Mouse (Mus musculus) limb, embryonic 10.5 days (tissue): ENCODE results near the gene Tmigd1. TPM values are rescaled to one million over a fixed set of nuclear protein-coding genes. Genes with fewer than 3 reads are reported as not detected.

ENCODE experiments used
- DNase-seq: peaks from one replicate; pipeline ENCODE4 v3.0.0-alpha.2; 2017; ENCODE audit warnings: low spot score
- H3K27ac ChIP-seq: fragments of 300-500 bp; sonication (generic); 2 replicates; pipeline ENCODE4 v1.5.1; 2016; ENCODE audit warnings: mild to moderate bottlenecking
- H3K27me3 ChIP-seq: fragments of 300-500 bp; sonication (generic); 2 replicates; pipeline ENCODE4 v1.6.1; 2016; ENCODE audit warnings: low read depth, mild to moderate bottlenecking; ENCODE audit not compliant: poor library complexity, severe bottlenecking
- H3K36me3 ChIP-seq: fragments of 300-500 bp; sonication (generic); 2 replicates; pipeline ENCODE4 v1.6.1; 2016; ENCODE audit warnings: mild to moderate bottlenecking, moderate library complexity
- H3K4me1 ChIP-seq: fragments of 300-500 bp; sonication (generic); 2 replicates; pipeline ENCODE4 v1.6.1; 2016
- H3K4me3 ChIP-seq: fragments of 300-500 bp; sonication (generic); 2 replicates; pipeline ENCODE4 v1.5.1; 2016; ENCODE audit warnings: mild to moderate bottlenecking, moderate library complexity
- H3K9me3 ChIP-seq: fragments of 300-500 bp; sonication (generic); replicated peaks from 2 replicates; pipeline ENCODE4 v1.6.1; 2016; ENCODE audit warnings: mild to moderate bottlenecking
- WGBS: fragments of 180-500 bp; shearing (Covaris S2); methylation state at CpG from one replicate; pipeline ENCODE4 v1.1.7; 2016; 5-methylcytosine and 5-hydroxymethylcytosine counted together
- polyA plus RNA-seq: library from polyadenylated mRNA; unstranded; fragments of >200 nt; fragmentation: Nextera tagmentation; extraction: Ambion mirVana; gene quantifications from 2 replicates; pipeline ENCODE4 v1.2.1, GENCODE M21; 2016

The Tmigd1 gene
- 0.10 and 0.14 TPM in 2 replicates for polyA plus RNA-seq

GRCm38 (mm10) chr11:76901579-76902361 is at the start of gene Tmigd1:
Gene Tmigd1, plus strand, starts transcription at chr11:76902159.
- no peak within 1 kb of the TSS for H3K4me3 ChIP-seq
- no peak within 1 kb of the TSS for H3K27ac ChIP-seq
- no peaks in the 10 kb centered on the region for H3K27me3 ChIP-seq
- peaks cover 8% of the 10 kb centered on the region for H3K4me1 ChIP-seq
- WGBS = 77% methylated on average over 7 of the region's 7 CpGs
- H3K9me3 ChIP-seq = no peaks in the 10 kb centered on the region
- no peak for DNase-seq
- no peaks in the 10 kb centered on the region for H3K36me3 ChIP-seq

GRCm38 (mm10) chr11:76854475-76855341 is 47.3 kb upstream of the Tmigd1 start:
- Histone ChIP-seq H3K4me3 (no peak overlapping the region), H3K36me3 (no peaks in the 10 kb centered on the region), H3K27me3 (no peaks in the 10 kb centered on the region), H3K4me1 (no peaks in the 10 kb centered on the region), H3K9me3 (no peaks in the 10 kb centered on the region), H3K27ac (no peak overlapping the region)
- no peak for DNase-seq
- WGBS = 81% methylated on average over 17 of the region's 17 CpGs

- no peaks in the 10 kb centered on the region for H3K27me3 ChIP-seq
- no peaks in the 10 kb centered on the region for H3K36me3 ChIP-seq
- no peak overlapping the region for H3K27ac ChIP-seq
- WGBS = 92% methylated on average over 2 of the region's 2 CpGs
- no peaks in the 10 kb centered on the region for H3K4me1 ChIP-seq
- no peak overlapping the region for H3K4me3 ChIP-seq
- H3K9me3 ChIP-seq = no peaks in the 10 kb centered on the region
- DNase-seq = no peak
These were observed 45.4 kb upstream of the Tmigd1 start for GRCm38 (mm10) chr11:76856601-76857000.

GRCm38 (mm10) chr11:76857111-76857510 is 44.8 kb upstream of the Tmigd1 start:
- Histone ChIP-seq H3K4me1 (no peaks in the 10 kb centered on the region), H3K4me3 (no peak overlapping the region), H3K27me3 (no peaks in the 10 kb centered on the region), H3K27ac (no peak overlapping the region), H3K9me3 (no peaks in the 10 kb centered on the region), H3K36me3 (no peaks in the 10 kb centered on the region)
- DNase-seq = no peak
- WGBS = 91% methylated on average over 7 of the region's 7 CpGs

GRCm38 (mm10) chr11:76858781-76859180 is 43.2 kb upstream of the Tmigd1 start:
- DNase-seq = no peak
- Histone ChIP-seq H3K9me3 (no peaks in the 10 kb centered on the region), H3K27me3 (no peaks in the 10 kb centered on the region), H3K36me3 (no peaks in the 10 kb centered on the region), H3K27ac (no peak overlapping the region), H3K4me1 (no peaks in the 10 kb centered on the region), H3K4me3 (no peak overlapping the region)
- 82% methylated on average over 5 of the region's 5 CpGs for WGBS

- Histone ChIP-seq H3K9me3 (no peaks in the 10 kb centered on the region), H3K27me3 (no peaks in the 10 kb centered on the region), H3K4me1 (no peaks in the 10 kb centered on the region), H3K27ac (no peak overlapping the region), H3K36me3 (no peaks in the 10 kb centered on the region), H3K4me3 (no peak overlapping the region)
- no peak for DNase-seq
- WGBS = 78% methylated on average over 5 of the region's 5 CpGs
These were observed 42.7 kb upstream of the Tmigd1 start for GRCm38 (mm10) chr11:76859261-76859660.

- Histone ChIP-seq H3K4me1 (no peaks in the 10 kb centered on the region), H3K36me3 (no peaks in the 10 kb centered on the region), H3K9me3 (no peaks in the 10 kb centered on the region), H3K27me3 (no peaks in the 10 kb centered on the region), H3K4me3 (no peak overlapping the region), H3K27ac (no peak overlapping the region)
- DNase-seq = no peak
- WGBS = 98% methylated on average over 3 of the region's 3 CpGs
These were observed 40.8 kb upstream of the Tmigd1 start for GRCm38 (mm10) chr11:76861185-76861584.

- no peaks in the 10 kb centered on the region for H3K36me3 ChIP-seq
- H3K4me1 ChIP-seq = no peaks in the 10 kb centered on the region
- no peak overlapping the region for H3K27ac ChIP-seq
- no peak overlapping the region for H3K4me3 ChIP-seq
- H3K27me3 ChIP-seq = no peaks in the 10 kb centered on the region
- H3K9me3 ChIP-seq = no peaks in the 10 kb centered on the region
- 74% methylated on average over 11 of the region's 11 CpGs for WGBS
- DNase-seq = no peak
These were observed 29.3 kb upstream of the Tmigd1 start for GRCm38 (mm10) chr11:76872556-76873234.

GRCm38 (mm10) chr11:76873865-76874264 is 28.1 kb upstream of the Tmigd1 start:
- no peaks in the 10 kb centered on the region for H3K4me1 ChIP-seq
- DNase-seq = no peak
- WGBS = 89% methylated on average over 5 of the region's 5 CpGs
- H3K9me3 ChIP-seq = no peaks in the 10 kb centered on the region
- no peak overlapping the region for H3K4me3 ChIP-seq
- H3K36me3 ChIP-seq = no peaks in the 10 kb centered on the region
- no peaks in the 10 kb centered on the region for H3K27me3 ChIP-seq
- no peak overlapping the region for H3K27ac ChIP-seq

GRCm38 (mm10) chr11:76874766-76875165 is 27.2 kb upstream of the Tmigd1 start:
- H3K36me3 ChIP-seq = no peaks in the 10 kb centered on the region
- H3K4me1 ChIP-seq = no peaks in the 10 kb centered on the region
- no peak overlapping the region for H3K27ac ChIP-seq
- no peak overlapping the region for H3K4me3 ChIP-seq
- H3K9me3 ChIP-seq = no peaks in the 10 kb centered on the region
- WGBS = 81% methylated on average over 6 of the region's 6 CpGs
- no peak for DNase-seq
- H3K27me3 ChIP-seq = no peaks in the 10 kb centered on the region

- Histone ChIP-seq H3K27ac (no peak overlapping the region), H3K27me3 (no peaks in the 10 kb centered on the region), H3K36me3 (no peaks in the 10 kb centered on the region), H3K9me3 (no peaks in the 10 kb centered on the region), H3K4me3 (no peak overlapping the region), H3K4me1 (no peaks in the 10 kb centered on the region)
- no peak for DNase-seq
- WGBS = 84% methylated on average over 5 of the region's 5 CpGs
These were observed 22.1 kb upstream of the Tmigd1 start for GRCm38 (mm10) chr11:76879816-76880215.

- no peak for DNase-seq
- no peak overlapping the region for H3K4me3 ChIP-seq
- no peaks in the 10 kb centered on the region for H3K4me1 ChIP-seq
- H3K9me3 ChIP-seq = no peaks in the 10 kb centered on the region
- no peak overlapping the region for H3K27ac ChIP-seq
- WGBS = 70% methylated on average over 5 of the region's 5 CpGs
- no peaks in the 10 kb centered on the region for H3K27me3 ChIP-seq
- no peaks in the 10 kb centered on the region for H3K36me3 ChIP-seq
These were observed 17.5 kb upstream of the Tmigd1 start for GRCm38 (mm10) chr11:76884451-76884850.
